Mouse (Mus musculus) cortical plate, adult 2 months (tissue): Measurements from ENCODE around the gene Daam2.

ENCODE experiments used
- CTCF ChIP-seq: fragments of 200-500 bp; IDR thresholded peaks from 2 replicates; pipeline ENCODE4 v1.5.1; 2011; ENCODE audit warnings: mild to moderate bottlenecking, control low read depth, low read length; ENCODE audit not compliant: insufficient read depth; ENCODE audit errors: extremely low read depth
- POLR2A ChIP-seq: fragments of 200-500 bp; IDR thresholded peaks from 2 replicates; pipeline ENCODE4 v1.6.1; 2011; ENCODE audit warnings: mild to moderate bottlenecking, low read length, control low read depth; ENCODE audit not compliant: insufficient read depth; ENCODE audit errors: extremely low read depth

DNA sequence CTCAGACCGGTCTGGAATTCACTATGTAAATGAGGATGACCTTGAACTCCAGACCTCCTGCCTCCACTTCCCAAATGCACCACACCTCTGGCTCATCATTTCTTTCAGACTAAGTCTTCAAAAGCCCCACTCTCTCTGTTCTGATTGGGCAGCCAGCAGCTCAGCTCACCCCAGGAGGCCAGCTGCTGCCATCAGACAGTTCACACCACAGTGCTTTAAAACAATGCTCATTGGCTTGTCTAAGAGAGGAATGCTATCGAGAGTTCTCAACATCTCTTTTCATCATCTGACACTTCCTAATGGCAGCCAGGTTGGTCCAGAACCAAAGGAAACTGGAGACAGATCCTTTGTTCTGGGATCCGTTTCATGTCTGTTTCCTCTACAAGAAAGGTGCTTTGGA lies 66.0 kb downstream of the Daam2 start:
- TF ChIP-seq POLR2A (no peak), CTCF (no peak)
